Mouse (Mus musculus) gastrocnemius, adult 2 months (tissue): Measurements from ENCODE around the gene Ccdc142. TPM values are rescaled to one million over a fixed set of nuclear protein-coding genes. Genes with fewer than 3 reads are reported as not detected.

Experiments used
- DNase-seq: peaks from one replicate; pipeline ENCODE4 v3.0.0; 2022
- H3K27ac ChIP-seq: fragments of 200-600 bp; 2 replicates; pipeline ENCODE4 v1.8.1; 2022; ENCODE audit warnings: mild to moderate bottlenecking
- H3K4me3 ChIP-seq: fragments of 200-600 bp; 2 replicates; pipeline ENCODE4 v1.8.1; 2022; ENCODE audit warnings: mild to moderate bottlenecking, moderate library complexity
- CTCF ChIP-seq: fragments of 200-600 bp; IDR thresholded peaks from 2 replicates; pipeline ENCODE4 v1.8.1; 2022; ENCODE audit warnings: antibody characterized with exemption, mild to moderate bottlenecking, moderate library complexity
- intact Hi-C: fragments of 180-260 bp; cut with DNase I; formaldehyde crosslinking; loops from one replicate; pipeline ENCODE4 v1.15.1; 2025
- long read RNA-seq, 2 experiments: library from polyadenylated mRNA; stranded (forward); transcript quantifications; one replicate each; pipeline ENCODE4 v2.0.0; 2021
- total RNA-seq, 2 experiments: library from RNA; stranded (reverse); gene quantifications; 2 replicates each; pipeline ENCODE4 v1.2.3; 2021

Gene Ccdc142
- under 1 TPM; 0.61 to 0.70 TPM for total RNA-seq
- long read RNA-seq, experiment 1: 0 reads
- long read RNA-seq, experiment 2: 0 reads

DNA sequence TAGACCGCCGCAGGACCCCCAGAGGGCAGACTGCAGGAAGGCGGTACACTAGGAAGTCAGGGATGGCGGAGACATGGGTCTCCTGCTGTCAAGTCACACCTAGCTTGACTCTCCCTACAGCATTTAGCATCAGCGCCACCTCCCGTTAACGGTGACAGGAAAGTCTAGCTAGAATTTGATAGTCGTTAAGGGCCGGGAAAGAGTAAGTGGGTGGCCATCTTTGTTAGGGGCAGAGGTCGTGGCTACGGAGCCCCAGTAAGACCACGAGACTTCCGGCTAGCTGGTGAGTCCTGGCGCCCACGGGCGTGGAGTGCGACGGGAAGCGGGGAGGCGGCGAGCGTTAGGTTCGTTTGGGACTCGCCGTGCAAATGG is at the start of gene Ccdc142, which contains the start of gene Gm42688:
Gene Ccdc142 (plus strand): TSS at position 286 of the 372 bp plus-strand sequence.
Gene Gm42688 (plus strand): TSS at position 302 of the 372 bp plus-strand sequence.
- peak; percentile 92 for DNase-seq
- Histone ChIP-seq H3K27ac (peak within 1 kb of the TSS; percentile 92), H3K4me3 (peak within 1 kb of the TSS; percentile 97)
- intact Hi-C loops: loop anchor here (1.0 to 10.0 kb wide), 3 partner anchors 47 to 403 kb away; partner anchors contain the start of genes Aup1, Dguok and Htra2
- TF ChIP-seq CTCF: peak; percentile 62

DNA sequence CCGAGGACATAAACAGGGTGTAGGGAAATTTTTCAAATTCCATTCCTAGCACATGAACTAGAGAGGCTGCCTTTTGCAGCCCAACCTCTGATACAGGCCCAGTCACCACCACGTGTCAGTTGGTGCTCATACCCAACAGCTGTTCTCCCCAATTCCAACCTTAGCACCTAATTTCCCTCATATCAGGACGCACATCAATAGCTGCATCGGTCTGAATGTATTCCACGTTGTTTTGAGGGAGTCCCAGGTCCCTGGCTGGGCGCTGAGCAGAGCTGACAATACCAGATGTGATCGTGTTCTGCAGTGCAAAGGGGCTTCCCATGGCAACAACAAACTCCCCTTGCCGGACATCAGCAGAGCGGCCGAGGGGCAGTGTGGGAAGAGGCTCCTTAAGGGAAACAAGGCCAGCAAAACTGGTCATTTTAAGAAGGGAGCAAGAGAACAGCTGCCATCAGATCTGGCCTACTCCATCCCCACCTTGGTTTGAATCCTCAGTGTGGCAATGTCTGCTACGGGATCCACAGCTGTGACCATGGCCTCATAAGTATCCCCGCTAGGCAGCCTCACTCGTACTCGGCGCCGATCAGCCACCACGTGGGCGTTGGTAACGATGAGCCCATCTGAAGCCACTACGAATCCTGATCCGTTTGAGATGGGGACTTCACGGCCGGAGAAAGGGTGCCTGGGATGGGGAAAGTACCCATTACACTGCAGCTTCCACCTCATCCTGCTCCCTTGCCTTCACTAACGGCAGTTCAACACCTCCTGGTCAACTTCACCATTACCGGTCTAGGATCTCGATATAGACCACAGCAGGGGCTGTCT is 48.1 kb upstream of the Ccdc142 start:
- peak overlapping the region; percentile 85 for H3K4me3 ChIP-seq
- intact Hi-C loops: no loop called here
- peak; percentile 53 for DNase-seq

DNA sequence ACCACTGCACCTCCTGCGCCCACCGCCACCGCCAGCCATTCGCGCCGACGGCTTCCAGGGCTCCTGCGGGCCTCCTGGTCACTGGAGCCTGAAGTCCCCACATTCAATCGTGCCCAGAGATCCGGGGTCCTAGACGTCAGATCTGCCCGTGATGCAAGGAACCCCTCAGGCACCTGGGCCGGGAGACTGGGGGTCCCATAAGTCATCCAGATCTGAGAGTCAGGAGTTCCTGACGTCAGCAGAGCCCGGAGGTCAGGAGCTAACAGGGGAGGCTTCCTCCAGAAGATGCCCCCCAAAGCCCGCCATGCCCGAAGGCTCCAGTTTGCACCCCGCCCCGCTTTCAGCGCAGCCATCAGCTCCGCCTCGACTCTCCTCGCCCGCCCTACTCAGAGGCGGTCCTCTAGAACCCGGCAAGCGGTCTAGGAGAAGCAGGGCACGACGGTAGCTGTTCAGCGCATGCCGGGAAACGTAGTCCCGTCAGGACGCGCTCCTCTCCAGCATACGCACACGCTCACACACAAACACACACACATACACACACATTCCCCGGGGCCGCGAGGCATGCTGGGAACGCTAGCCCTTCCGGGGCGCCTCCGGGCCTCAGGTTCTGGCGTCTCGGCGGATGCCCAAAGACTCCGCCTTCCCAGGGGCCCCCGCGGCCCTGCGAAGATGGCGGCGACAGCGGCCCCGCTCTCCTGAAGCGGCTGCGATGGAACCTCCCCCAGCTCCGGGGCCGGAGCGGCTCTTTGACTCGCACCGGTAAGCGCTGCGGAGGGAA is 47.1 kb upstream of the Ccdc142 start, which contains the start of gene Aup1:
Gene Aup1 (plus strand): TSS at position 448 of the 778 bp plus-strand sequence.
- peak within 1 kb of the TSS; percentile 85 for H3K4me3 ChIP-seq
- peak within 1 kb of the TSS; percentile 91 for H3K27ac ChIP-seq
- DNase-seq: peak; percentile 98
- intact Hi-C loops: loop anchor here (1.0 to 2.0 kb wide), 3 partner anchors 23 to 58 kb away; partner anchors contain the start of genes Ccdc142, Gm42688 and Pcgf1
- no peak for TF ChIP-seq CTCF

More for the DNA sequence above, 48.1 kb upstream of the Ccdc142 start:
- H3K27ac ChIP-seq: peak overlapping the region; percentile 91
- no peak for TF ChIP-seq CTCF

DNA sequence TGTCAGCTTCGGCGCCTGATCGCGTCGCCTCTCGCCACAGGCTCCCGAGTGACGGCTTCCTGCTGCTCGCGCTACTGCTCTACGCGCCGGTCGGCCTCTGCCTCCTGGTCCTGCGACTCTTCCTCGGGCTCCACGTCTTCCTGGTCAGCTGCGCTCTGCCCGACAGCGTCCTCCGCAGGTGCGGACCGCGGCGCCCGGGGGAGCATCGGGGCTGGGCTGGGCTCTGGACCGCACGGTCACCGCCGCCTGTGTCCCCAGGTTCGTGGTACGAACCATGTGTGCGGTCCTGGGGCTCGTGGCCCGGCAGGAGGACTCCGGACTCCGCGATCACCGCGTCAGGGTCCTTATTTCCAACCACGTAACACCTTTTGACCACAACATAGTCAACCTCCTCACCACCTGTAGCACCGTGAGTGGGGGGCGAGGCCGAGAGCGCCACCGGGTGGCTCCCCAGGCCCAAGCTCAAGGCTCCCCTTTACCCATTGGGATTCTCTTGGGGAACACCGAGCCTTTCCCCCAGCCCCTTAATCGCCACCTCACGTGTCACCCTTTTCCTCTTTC is 46.5 kb upstream of the Ccdc142 start, which contains the start of gene Htra2:
Gene Htra2 (minus strand): TSS at position 403 of the 561 bp plus-strand sequence.
- DNase-seq: no peak
- H3K27ac ChIP-seq: peak within 1 kb of the TSS; percentile 91
- intact Hi-C loops: loop anchor here (1.0 to 5.0 kb wide), 4 partner anchors 22 to 107 kb away; partner anchors contain the start of genes Ccdc142, Gm42688 and Pcgf1
- H3K4me3 ChIP-seq: peak within 1 kb of the TSS; percentile 85
- TF ChIP-seq CTCF: peak; percentile 51

DNA sequence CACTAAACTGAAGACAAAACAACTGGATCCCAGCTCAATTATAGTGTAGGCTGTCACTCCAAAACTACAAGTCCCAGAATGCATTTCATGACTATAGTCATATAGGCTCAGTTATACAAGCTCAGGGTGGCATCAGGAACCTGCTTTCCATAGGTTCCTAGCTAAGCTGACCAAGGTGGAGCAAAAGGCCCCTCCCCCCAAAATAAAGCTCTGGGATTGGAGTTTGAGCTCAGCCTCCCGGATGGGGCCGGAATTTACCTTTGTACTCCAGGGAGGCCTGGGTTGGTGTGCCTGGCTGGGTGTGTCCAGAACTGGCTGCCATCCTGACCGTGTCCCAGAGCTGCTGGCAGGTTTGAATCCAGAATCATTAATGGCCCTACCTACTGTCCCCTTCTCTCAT is 43.6 kb upstream of the Ccdc142 start, which contains the start of gene Dqx1:
Gene Dqx1 (plus strand): TSS at position 55 of the 400 bp plus-strand sequence.
- no peak for TF ChIP-seq CTCF
- intact Hi-C loops: loop anchor here (5.0 kb wide), 1 partner anchor 105 kb away; no protein-coding TSS in a partner anchor
- DNase-seq: no peak
- Histone ChIP-seq H3K4me3 (no peak within 1 kb of the TSS), H3K27ac (no peak within 1 kb of the TSS)

DNA sequence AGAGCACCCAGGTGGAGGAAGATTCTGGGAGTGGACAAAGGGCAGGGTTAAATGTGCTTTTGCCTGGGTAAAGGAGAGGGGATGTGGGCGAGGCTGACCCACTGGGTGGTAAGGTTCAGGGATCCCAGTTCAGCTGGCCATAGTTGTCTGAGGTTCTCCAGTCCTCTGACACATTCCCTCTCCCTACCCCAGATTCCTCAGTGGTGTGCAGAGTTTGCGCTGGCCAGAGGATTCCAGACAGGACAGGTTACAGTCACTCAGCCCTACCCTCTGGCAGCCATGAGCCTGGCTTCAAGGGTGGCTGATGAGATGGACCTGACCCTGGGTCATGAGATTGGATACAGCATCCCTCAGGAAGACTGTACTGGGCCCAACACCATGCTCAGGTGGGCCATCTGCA is 42.7 kb upstream of the Ccdc142 start:
- no peak for TF ChIP-seq CTCF
- Histone ChIP-seq H3K27ac (no peak overlapping the region), H3K4me3 (no peak overlapping the region)
- DNase-seq: no peak
- intact Hi-C loops: loop anchor here (5.0 kb wide), 1 partner anchor 104 kb away; no protein-coding TSS in a partner anchor

DNA sequence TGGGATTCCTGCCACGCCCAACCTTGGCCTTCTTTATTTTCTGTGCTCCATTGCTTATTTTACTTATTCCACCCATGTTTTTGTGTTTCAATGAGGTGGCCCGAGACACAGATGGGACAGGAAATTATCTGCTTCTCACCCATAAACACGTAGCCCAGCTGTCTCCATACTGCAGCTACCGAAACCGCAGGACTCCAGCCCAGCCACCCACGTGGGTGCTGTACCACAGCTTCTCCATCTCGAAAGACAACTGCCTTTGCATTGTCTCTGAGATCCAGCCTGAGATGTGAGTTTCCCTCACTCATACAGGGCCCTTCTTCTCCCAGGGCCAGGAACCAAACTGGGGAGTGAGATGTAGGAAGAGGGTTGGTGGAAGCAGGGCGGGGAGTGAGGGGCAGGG is 35.4 kb upstream of the Ccdc142 start:
- no peak overlapping the region for H3K4me3 ChIP-seq
- no peak overlapping the region for H3K27ac ChIP-seq
- no peak for TF ChIP-seq CTCF
- intact Hi-C loops: no loop called here
- DNase-seq: no peak

DNA sequence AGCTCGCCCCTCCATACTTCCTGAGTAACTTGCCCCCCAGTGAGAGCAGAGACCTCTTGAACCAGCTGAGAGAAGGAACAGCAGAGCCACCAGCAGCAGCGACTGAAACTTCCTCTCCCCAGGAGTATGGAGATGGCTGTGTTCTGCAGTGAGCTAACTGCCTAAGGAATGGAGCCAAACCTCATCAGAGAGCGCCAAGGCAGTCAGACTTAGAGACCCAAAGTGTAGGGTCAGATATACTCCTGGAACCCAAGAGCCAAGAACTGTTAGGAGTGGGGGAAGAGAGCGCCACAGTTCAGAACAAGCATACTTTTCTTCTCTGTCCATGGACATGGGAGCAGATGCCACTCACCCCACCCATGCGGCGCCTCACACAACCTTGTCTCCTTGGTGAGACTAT is 35.0 kb upstream of the Ccdc142 start:
- intact Hi-C loops: no loop called here
- H3K4me3 ChIP-seq: no peak overlapping the region
- no peak for TF ChIP-seq CTCF
- H3K27ac ChIP-seq: no peak overlapping the region
- DNase-seq: no peak

DNA sequence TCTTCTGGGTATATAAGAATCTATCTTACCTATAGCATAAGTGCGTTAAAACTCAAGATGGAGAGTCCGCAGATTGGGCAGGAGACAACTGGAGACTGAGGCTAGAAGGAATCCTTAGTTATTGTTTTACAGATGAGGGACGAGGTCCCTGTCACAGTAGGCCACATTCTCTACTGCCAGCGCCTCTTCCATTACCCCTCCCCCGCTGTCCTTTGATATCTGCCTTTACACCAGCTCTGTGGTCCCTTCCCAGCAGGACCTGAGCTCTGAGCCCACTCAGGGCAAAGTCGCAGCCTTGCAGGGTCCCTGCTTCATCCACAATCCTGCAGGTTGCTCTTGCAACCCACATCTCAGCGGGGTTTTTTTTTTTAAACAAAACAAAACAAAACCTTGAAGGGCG is 33.2 kb upstream of the Ccdc142 start:
- no peak for DNase-seq
- intact Hi-C loops: no loop called here
- no peak for TF ChIP-seq CTCF
- Histone ChIP-seq H3K4me3 (peak overlapping the region; percentile 58; the same call in 1 of the 2 replicates), H3K27ac (no peak overlapping the region)

DNA sequence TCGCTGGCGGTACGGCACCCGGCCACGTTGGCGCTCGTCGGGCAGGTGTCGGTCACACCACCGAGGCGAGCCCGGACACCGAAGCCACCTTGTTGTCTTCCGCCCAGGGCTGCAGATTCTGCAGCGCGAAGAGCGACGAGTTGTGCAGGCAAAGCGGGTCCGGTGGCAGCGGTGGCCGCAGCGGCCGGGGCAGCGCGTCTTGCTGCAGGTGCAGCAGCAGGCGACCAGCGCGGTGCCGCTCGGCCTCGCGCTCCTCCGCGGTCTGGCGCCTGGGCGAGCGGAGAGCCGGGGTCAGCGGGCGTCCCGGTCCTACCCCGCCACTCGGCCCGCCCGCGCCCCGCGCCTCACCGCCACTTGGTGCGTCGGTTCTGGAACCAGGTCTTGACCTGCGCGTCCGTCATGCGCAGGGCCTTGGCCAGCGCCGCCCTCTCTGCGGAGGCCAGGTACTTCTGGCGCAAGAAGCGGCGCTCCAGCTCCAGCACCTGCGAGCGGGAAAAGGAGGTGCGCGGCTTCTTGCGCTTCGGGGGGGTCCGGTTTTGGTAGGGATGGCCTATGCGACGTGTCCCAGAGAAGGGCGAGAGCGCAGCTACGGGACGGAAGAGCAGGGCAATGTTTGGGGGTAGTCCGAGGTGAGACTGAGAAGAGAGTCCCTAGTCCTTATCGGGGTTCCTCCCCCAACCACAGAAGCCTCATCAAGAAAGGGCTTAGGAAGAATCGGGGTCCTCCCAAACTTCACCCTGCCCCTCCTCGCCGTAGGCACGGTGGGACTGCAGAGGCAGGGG is 32.5 kb upstream of the Ccdc142 start:
- Histone ChIP-seq H3K27ac (no peak overlapping the region), H3K4me3 (peak overlapping the region; percentile 58)
- intact Hi-C loops: no loop called here
- TF ChIP-seq CTCF: no peak
- DNase-seq: no peak

DNA sequence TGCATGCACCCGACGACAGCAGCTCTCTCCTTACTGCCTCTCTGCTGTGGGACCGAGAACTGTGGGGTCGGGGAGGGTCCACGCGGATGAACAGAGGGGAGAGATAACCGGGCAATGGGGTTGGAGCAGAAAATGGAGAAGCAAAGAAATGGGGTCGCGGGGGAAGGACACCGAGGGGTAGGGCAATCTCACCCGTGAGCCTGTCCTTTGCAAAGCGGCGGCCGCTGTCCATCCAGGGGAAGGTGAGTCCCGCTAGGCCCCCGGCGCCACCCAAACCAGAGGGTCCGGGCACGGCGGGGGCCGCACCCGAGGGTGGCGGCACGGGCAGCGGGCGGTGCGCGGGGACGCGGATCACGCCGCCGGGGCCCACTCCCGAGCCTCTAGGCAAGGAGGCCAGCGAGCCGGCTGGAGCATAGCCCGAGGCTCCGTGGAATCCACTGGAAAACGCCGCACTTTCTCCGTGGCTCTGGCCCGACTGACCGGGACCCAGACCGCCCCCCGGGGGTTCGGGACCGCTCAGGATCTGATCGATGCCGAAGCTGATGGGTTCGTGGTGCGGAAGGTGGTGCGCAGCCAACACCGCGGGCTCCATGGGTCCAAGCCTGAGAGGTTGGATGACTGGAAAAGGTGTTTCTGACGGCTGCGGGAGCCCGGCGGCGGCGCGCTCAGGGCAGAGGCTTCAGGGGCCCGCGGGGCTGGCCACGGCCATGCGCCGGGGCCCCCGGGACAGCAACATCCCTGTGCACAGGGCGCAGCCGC is 31.7 kb upstream of the Ccdc142 start:
- DNase-seq: no peak
- H3K27ac ChIP-seq: no peak overlapping the region
- no peak for TF ChIP-seq CTCF
- intact Hi-C loops: no loop called here
- peak overlapping the region; percentile 47 for H3K4me3 ChIP-seq
